Mouse (Mus musculus) heart, adult 2 months (tissue): ENCODE results near the gene Nupr1.

Experiments
- CTCF ChIP-seq: fragments of 200-600 bp; IDR thresholded peaks from 2 replicates; pipeline ENCODE4 v1.8.1; 2022; ENCODE audit warnings: antibody characterized with exemption, mild to moderate bottlenecking, moderate library complexity
- EP300 ChIP-seq: fragments of 200-500 bp; IDR thresholded peaks from 2 replicates; pipeline ENCODE4 v1.6.1; 2011; ENCODE audit warnings: low read depth, low read length, control low read depth; ENCODE audit not compliant: insufficient read depth
- POLR2A ChIP-seq: fragments of 200-500 bp; IDR thresholded peaks from 2 replicates; pipeline ENCODE4 v1.6.1; 2011; ENCODE audit warnings: mild to moderate bottlenecking, low read depth, low read length, control low read depth; ENCODE audit not compliant: insufficient read depth

- TF ChIP-seq CTCF (no peak), POLR2A (no peak), EP300 (no peak)
These were observed 13.7 kb upstream of the Nupr1 start for GRCm38 (mm10) chr7:126644345-126644744.
